Mouse (Mus musculus): ENCODE results near the gene Slc8a2. TPM values are rescaled to one million over a fixed set of nuclear protein-coding genes. Genes with fewer than 3 reads are reported as not detected.

Gene Slc8a2
- polyA plus RNA-seq, 1 experiment from 2014 or later: not detected

- Histone ChIP-seq H3K36me3 (replicated peaks; ENCODE audit: insufficient read depth, low read length) (peaks cover 38% of the 10 kb centered on the region), H3K9ac (replicated peaks) (no peak overlapping the region), H3K4me1 (ENCODE audit: insufficient read depth) (no peaks in the 10 kb centered on the region), H3K4me3 (ENCODE audit: low read depth, low read length) (no peak overlapping the region), H3K27me3 (ENCODE audit: insufficient read depth, low read length) (no peaks in the 10 kb centered on the region), H3K9me3 (ENCODE audit: low read length) (no peaks in the 10 kb centered on the region), H3K4me2 (ENCODE audit: low read depth, low read length) (no peak overlapping the region), H3K27ac (ENCODE audit: low read depth) (no peak overlapping the region)
- 86% methylated on average over 21 of the region's 21 CpGs for WGBS (ENCODE audit: insufficient replicate concordance)
- DNase-seq (no peak), ATAC-seq (no peak)
- TF ChIP-seq EP300 (IDR thresholded peaks at IDR 0.05; ENCODE audit: low read depth): no peak
- TF ChIP-seq CTCF (IDR thresholded peaks at IDR 0.05; ENCODE audit: low read depth): no peak
These were observed 79.4 kb downstream of the Slc8a2 start for GRCm38 (mm10) chr7:16208781-16209665.

Other genes with a start within 250 kb of the Slc8a2 start
- gene Crx, start 249.9 kb upstream of the Slc8a2 start, polyA plus RNA-seq (2015; fragmentation: Nextera tagmentation; extraction: Ambion mirVana): not detected in 2 replicates
- not detected in 2 replicates for gene Crxos, start 247.2 kb upstream of the Slc8a2 start, polyA plus RNA-seq (2015; fragmentation: Nextera tagmentation; extraction: Ambion mirVana)
- gene Selenow, start 207.4 kb upstream of the Slc8a2 start, polyA plus RNA-seq (2015; fragmentation: Nextera tagmentation; extraction: Ambion mirVana): 158 and 189 TPM in 2 replicates
- 82.6 and 90.6 TPM in 2 replicates for gene Nop53, start 183.8 kb upstream of the Slc8a2 start, polyA plus RNA-seq (2015; fragmentation: Nextera tagmentation; extraction: Ambion mirVana)
- gene Ehd2, start 162.3 kb upstream of the Slc8a2 start, polyA plus RNA-seq (2015; fragmentation: Nextera tagmentation; extraction: Ambion mirVana): 1.9 and 2.7 TPM in 2 replicates
- gene Bicra, start 81.9 kb upstream of the Slc8a2 start, polyA plus RNA-seq (2015; fragmentation: Nextera tagmentation; extraction: Ambion mirVana): 0.95 and 1.0 TPM in 2 replicates
- gene Zfp541, start 68.0 kb upstream of the Slc8a2 start, polyA plus RNA-seq (2015; fragmentation: Nextera tagmentation; extraction: Ambion mirVana): not detected in 2 replicates
- gene Napa, start 31.4 kb upstream of the Slc8a2 start, polyA plus RNA-seq (2015; fragmentation: Nextera tagmentation; extraction: Ambion mirVana): 96.6 and 105 TPM in 2 replicates
- gene Kptn, start 9.9 kb upstream of the Slc8a2 start, polyA plus RNA-seq (2015; fragmentation: Nextera tagmentation; extraction: Ambion mirVana): 6.5 and 7.5 TPM in 2 replicates
- 1.9 and 2.0 TPM in 2 replicates for gene Meis3, start 45.3 kb downstream of the Slc8a2 start, polyA plus RNA-seq (2015; fragmentation: Nextera tagmentation; extraction: Ambion mirVana)
- 3.6 and 3.9 TPM in 2 replicates for gene Dhx34, start 92.2 kb downstream of the Slc8a2 start, polyA plus RNA-seq (2015; fragmentation: Nextera tagmentation; extraction: Ambion mirVana)
- 0.92 and 1.2 TPM in 2 replicates for gene C5ar2, start 114.3 kb downstream of the Slc8a2 start, polyA plus RNA-seq (2015; fragmentation: Nextera tagmentation; extraction: Ambion mirVana)
- 5.5 and 6.9 TPM in 2 replicates for gene C5ar1, start 129.7 kb downstream of the Slc8a2 start, polyA plus RNA-seq (2015; fragmentation: Nextera tagmentation; extraction: Ambion mirVana)
- gene Inafm1, start 143.8 kb downstream of the Slc8a2 start, polyA plus RNA-seq (2015; fragmentation: Nextera tagmentation; extraction: Ambion mirVana): 7.5 and 8.4 TPM in 2 replicates
- gene Ccdc9, start 157.0 kb downstream of the Slc8a2 start, polyA plus RNA-seq (2015; fragmentation: Nextera tagmentation; extraction: Ambion mirVana): 5.7 and 8.8 TPM in 2 replicates
- 3.7 and 4.1 TPM in 2 replicates for gene Bbc3, start 178.6 kb downstream of the Slc8a2 start, polyA plus RNA-seq (2015; fragmentation: Nextera tagmentation; extraction: Ambion mirVana)

Data from liver, postnatal 0 days (tissue).